In the genomic region with DNA sequence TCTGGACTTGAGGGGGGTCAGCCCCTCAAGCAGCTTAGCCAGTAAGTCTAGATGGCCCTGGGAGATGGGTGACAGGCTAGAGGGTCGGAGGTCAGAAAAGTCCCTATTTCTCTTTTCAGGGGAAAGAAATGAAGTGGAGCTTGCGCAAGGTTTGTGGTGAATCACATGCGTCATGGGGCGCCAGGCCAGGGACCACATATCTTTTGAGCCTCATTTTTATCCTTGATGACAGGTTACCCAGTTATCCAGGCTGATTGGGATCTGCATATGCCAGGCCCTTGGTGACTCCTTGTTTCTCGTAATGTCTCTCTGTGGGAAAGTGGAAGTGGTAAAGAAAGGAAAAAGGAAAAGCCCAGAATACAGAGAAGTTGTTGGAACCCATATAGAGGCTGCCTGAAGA, we compare ENCODE assay signal across 18 mouse cellular contexts. TPM values are rescaled to one million over a fixed set of nuclear protein-coding genes. Genes with fewer than 3 reads are reported as not detected.
DNase-seq lines count a peak whose midpoint lies in the region; ATAC-seq lines count a peak whose summit lies in the region.
"Had no signal": no experiment of that assay in that cellular context is flagged by ENCODE, and none has a peak within 500 bp of the region (broad histone marks: within the 10 kb centered on the region; RNA-seq: fewer than 3 reads in every experiment).

No protein-coding gene starts in this region.

- peaks cover 16% of the 10 kb centered on the region for H3K4me1 ChIP-seq in heart, embryonic 12.5 days (replicated peaks)
- H3K4me1 ChIP-seq in forebrain, embryonic 13.5 days = peaks cover 13% of the 10 kb centered on the region; the same call in 1 of the 2 replicates
- H3K4me1 ChIP-seq: embryonic facial prominence, embryonic 12.5 days had no signal

- peak; percentile 51 to 55 for DNase-seq in heart, adult 18-20 months
- DNase-seq in NIH3T3 (ENCODE audit: low read depth) = peak; percentile 95
- DNase-seq in adrenal gland, postnatal 25 days = peak; percentile 76
- DNase-seq in gastrocnemius, adult 8-10 months (ENCODE audit: low spot score in 2 of 2) = no peak
- DNase-seq: cerebellum, postnatal 14 days; liver, postnatal 0 days; thymus, postnatal 25 days had no signal

- 85% methylated on average over 5 of the region's 5 CpGs for WGBS in heart, embryonic 12.5 days
- WGBS in forebrain, embryonic 13.5 days = 88% methylated on average over 5 of the region's 5 CpGs

- H3K9me3 ChIP-seq in heart, embryonic 12.5 days (replicated peaks) = no peaks in the 10 kb centered on the region
- no peaks in the 10 kb centered on the region for H3K9me3 ChIP-seq in forebrain, embryonic 13.5 days (replicated peaks)
- H3K9me3 ChIP-seq: embryonic facial prominence, embryonic 12.5 days; hindbrain, embryonic 13.5 days had no signal

- no peak for ATAC-seq in heart, embryonic 12.5 days (ENCODE audit: insufficient number of reproducible peaks, low FRiP score)
- ATAC-seq in monocyte, adult 5-6 weeks (replicated peaks; ENCODE audit: insufficient number of reproducible peaks, low FRiP score, low TSS enrichment, poor library complexity, severe bottlenecking) = peak; percentile 59
- no peak for ATAC-seq in forebrain, embryonic 13.5 days
- ATAC-seq in inflammation-experienced regulatory T-cells, adult 6 months = no peak
- ATAC-seq: intestine, embryonic 16.5 days; liver, postnatal 0 days had no signal

- H3K9ac ChIP-seq in heart, embryonic 12.5 days = no peak overlapping the region
- no peak overlapping the region for H3K9ac ChIP-seq in forebrain, embryonic 13.5 days
- H3K9ac ChIP-seq: embryonic facial prominence, embryonic 12.5 days; hindbrain, embryonic 13.5 days; liver, postnatal 0 days had no signal

- H3K4me2 ChIP-seq in heart, embryonic 12.5 days = no peak overlapping the region
- H3K4me2 ChIP-seq in forebrain, embryonic 13.5 days = no peak overlapping the region
- H3K4me2 ChIP-seq: embryonic facial prominence, embryonic 12.5 days; hindbrain, embryonic 13.5 days had no signal

- no peaks in the 10 kb centered on the region for H3K36me3 ChIP-seq in heart, embryonic 12.5 days
- H3K36me3 ChIP-seq in forebrain, embryonic 13.5 days (ENCODE audit: poor library complexity, severe bottlenecking) = no peaks in the 10 kb centered on the region
- H3K36me3 ChIP-seq: embryonic facial prominence, embryonic 12.5 days; hindbrain, embryonic 13.5 days had no signal

- H3K27ac ChIP-seq in heart, embryonic 12.5 days (ENCODE audit: poor library complexity, severe bottlenecking) = no peak overlapping the region
- H3K27ac ChIP-seq in forebrain, embryonic 13.5 days = no peak overlapping the region
- H3K27ac ChIP-seq: embryonic facial prominence, embryonic 12.5 days; heart, adult 2 months; hindbrain, embryonic 13.5 days; kidney, postnatal 0 days; layer of hippocampus, adult 2 months had no signal

- no peak overlapping the region for H3K4me3 ChIP-seq in heart, embryonic 12.5 days
- no peak overlapping the region for H3K4me3 ChIP-seq in forebrain, embryonic 13.5 days
- H3K4me3 ChIP-seq: embryonic facial prominence, embryonic 12.5 days; heart, adult 2 months; hindbrain, embryonic 13.5 days; layer of hippocampus, adult 2 months had no signal

- peaks cover 8% of the 10 kb centered on the region; the same call in 1 of the 2 replicates for H3K27me3 ChIP-seq in heart, embryonic 12.5 days (replicated peaks)
- no peaks in the 10 kb centered on the region for H3K27me3 ChIP-seq in forebrain, embryonic 13.5 days
- H3K27me3 ChIP-seq: embryonic facial prominence, embryonic 12.5 days; hindbrain, embryonic 13.5 days had no signal

RNA-seq across cellular contexts. Expression of gene Mapkapk3, which starts 25.8 kb away (rescaled TPM):
- total RNA-seq in heart, adult 18-20 months (2021) = 10 to 100 TPM; 29.4 to 30.3 TPM
- polyA plus RNA-seq in heart, embryonic 12.5 days (2016; fragmentation: Nextera tagmentation; extraction: Ambion mirVana) = 7.1 and 7.3 TPM in 2 replicates
- 56.8 and 57.8 TPM in 2 replicates for total RNA-seq in adrenal gland, postnatal 25 days (2021)
- 69.0 to 81.2 TPM (median 74.8 TPM) in 3 replicates for total RNA-seq in monocyte, adult 5-6 weeks (2017)
- polyA plus RNA-seq in forebrain, embryonic 13.5 days (2015; fragmentation: Nextera tagmentation; extraction: Ambion mirVana) = 2.0 and 2.4 TPM in 2 replicates
- polyA plus RNA-seq in inflammation-experienced regulatory T-cells, adult 6 months (2017; shearing (Covaris generic)) = 10 to 100 TPM; 53.9 to 59.6 (median 59.2) TPM
- total RNA-seq in gastrocnemius, adult 8-10 months (2022) = 10 to 100 TPM; 33.6 to 41.0 (median 36.0) TPM

RNA-seq across cellular contexts. Expression of gene Cish, which starts 31.9 kb away (rescaled TPM):
- 100 to 1,000 TPM; 120 to 131 TPM for total RNA-seq in heart, adult 18-20 months (2021)
- 15.6 and 16.4 TPM in 2 replicates for polyA plus RNA-seq in heart, embryonic 12.5 days (2016; fragmentation: Nextera tagmentation; extraction: Ambion mirVana)
- total RNA-seq in adrenal gland, postnatal 25 days (2021) = 8.1 and 14.9 TPM in 2 replicates
- 2.0 to 4.4 TPM (median 3.0 TPM) in 3 replicates for total RNA-seq in monocyte, adult 5-6 weeks (2017)
- 6.2 and 7.3 TPM in 2 replicates for polyA plus RNA-seq in forebrain, embryonic 13.5 days (2015; fragmentation: Nextera tagmentation; extraction: Ambion mirVana)
- 100 to 1,000 TPM in 2 of 3 experiments, 10 to 100 TPM in 1; 85.4 to 124 (median 100) TPM for polyA plus RNA-seq in inflammation-experienced regulatory T-cells, adult 6 months (2017; shearing (Covaris generic))
- total RNA-seq in gastrocnemius, adult 8-10 months (2022) = 10 to 100 TPM in 3 of 4 experiments, 1 to 10 TPM in 1; 5.1 to 61.2 (median 22.7) TPM

RNA-seq across cellular contexts. Expression of gene Dock3, which starts 32.2 kb away (rescaled TPM):
- 10 to 100 TPM; 10.8 to 11.0 TPM for total RNA-seq in heart, adult 18-20 months (2021)
- 0.91 and 1.3 TPM in 2 replicates for polyA plus RNA-seq in heart, embryonic 12.5 days (2016; fragmentation: Nextera tagmentation; extraction: Ambion mirVana)
- 4.9 and 5.4 TPM in 2 replicates for total RNA-seq in adrenal gland, postnatal 25 days (2021)
- total RNA-seq in monocyte, adult 5-6 weeks (2017) = 0.19 TPM in 1 of 3 replicates, not detected in the others
- 14.4 and 16.1 TPM in 2 replicates for polyA plus RNA-seq in forebrain, embryonic 13.5 days (2015; fragmentation: Nextera tagmentation; extraction: Ambion mirVana)
- polyA plus RNA-seq in inflammation-experienced regulatory T-cells, adult 6 months (2017; shearing (Covaris generic)) = not detected
- total RNA-seq in gastrocnemius, adult 8-10 months (2022) = under 1 TPM in 3 of 4 experiments, not detected in 1; 0.13 to 0.32 (median 0.19) TPM
- total RNA-seq: neutrophil, adult 5-6 weeks had no signal
- polyA plus RNA-seq: liver, postnatal 0 days had no signal

Comparison
In these comparisons a context has a peak if more than half of its experiments do, and no peak if none do; other contexts are left out.
1. DNase-seq: peak in heart, adult 18-20 months (2 of 2), NIH3T3 (single experiment) and adrenal gland, postnatal 25 days (single experiment); none in gastrocnemius, adult 8-10 months (0 of 2).